Mouse (Mus musculus): Measurements from ENCODE around the gene March8.

The March8 gene

DNA sequence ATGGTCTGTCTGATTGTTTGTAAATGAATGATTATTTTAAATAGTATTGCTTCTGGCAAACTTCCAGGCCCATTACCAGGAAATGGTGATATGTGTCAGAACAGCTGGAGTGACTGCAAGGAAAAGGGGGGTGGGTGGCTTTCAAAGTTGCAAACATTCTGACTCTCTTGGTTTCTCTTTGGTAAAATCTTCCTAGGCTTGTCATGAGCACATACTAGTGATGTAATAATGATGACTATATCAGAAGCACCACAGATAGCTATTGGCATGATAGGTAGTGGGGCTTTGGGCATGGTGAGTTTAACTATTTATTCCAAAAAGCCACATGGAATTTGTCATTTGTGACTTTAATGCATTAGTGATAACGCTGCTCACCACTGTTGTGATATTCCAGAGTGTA is 36.3 kb downstream of the March8 start:
- no peak for DNase-seq

DNA sequence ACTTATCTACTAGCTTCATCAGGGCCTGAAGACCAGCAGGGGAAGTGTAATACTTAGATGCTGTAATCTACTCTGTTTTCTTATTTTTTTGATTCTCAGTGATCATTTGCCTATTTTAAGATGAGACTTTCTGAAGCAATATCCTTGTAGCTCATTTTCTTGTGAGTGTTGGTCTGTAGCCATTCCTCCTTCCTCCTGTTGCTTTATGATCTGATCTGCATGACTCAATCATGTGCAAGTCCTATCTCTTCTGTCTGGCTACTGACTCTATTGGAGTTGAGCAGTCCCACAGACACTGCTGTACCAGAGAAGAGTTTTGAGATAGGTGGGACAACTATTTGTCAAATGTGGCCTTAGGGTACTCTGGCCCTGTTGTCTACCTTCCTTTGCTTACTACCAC is 36.8 kb downstream of the March8 start:
- no peak for DNase-seq

DNA sequence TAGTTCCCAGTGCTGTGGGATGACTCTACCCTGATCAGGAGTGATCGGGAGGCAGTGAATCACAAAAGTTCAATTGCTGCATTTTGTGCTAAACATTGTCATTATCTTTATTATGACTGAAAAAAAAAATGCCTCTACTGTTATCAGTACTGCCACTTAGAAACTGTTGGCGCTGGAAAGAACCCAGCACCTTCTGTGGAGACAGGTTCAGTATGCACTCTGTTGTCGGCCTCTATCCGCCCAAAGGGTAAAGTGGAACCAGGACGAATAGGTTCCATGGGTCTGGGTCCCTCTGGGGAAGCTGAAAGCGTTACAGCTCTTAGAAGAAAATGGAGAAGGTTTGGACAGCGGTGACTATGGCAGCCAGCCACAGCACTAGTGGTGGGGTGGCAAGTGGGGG is 41.1 kb downstream of the March8 start:
- DNase-seq = no peak

DNA sequence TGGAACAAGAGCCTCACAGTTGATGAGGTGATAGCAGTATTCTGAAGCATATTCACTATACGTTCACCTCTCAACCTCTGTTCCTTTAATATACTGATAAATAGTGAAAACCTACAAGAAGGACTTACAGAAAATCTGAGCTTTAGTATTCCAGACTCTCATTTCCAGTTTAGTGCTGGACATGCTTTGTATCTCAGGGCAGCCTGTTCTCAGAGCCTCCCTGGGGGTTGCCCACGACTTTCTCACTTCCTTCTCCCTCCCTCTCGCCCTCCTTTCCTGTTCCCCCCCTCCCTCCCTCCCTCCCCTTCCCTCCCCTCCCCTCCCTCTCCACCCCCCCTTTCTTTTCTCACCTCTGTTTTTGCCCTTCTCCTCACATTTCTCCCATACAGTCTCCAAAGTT is 42.3 kb downstream of the March8 start:
- DNase-seq = no peak

- no peak for DNase-seq
Observed at GRCm38 (mm10) chr6:116381605-116382004, 43.8 kb downstream of the March8 start.

DNA sequence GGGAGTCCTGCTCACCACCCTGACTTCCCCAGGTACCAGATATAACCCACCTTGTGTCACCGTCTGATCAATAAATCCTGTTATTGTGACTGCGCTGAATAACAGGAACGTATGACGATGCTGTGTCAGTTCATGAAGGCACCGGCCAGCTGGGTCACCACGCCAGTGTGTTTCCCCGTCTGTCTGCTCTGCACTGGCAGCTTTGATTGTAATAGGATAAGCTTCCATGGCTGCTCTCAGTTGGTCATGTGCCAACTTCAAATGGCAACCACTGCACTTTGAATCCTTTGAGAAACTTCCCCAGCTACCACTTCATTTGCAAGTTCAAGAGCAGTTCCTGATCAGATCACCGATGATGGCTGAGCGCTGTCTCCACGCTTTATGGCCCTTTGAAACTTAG is 45.8 kb downstream of the March8 start:
- no peak for DNase-seq

DNA sequence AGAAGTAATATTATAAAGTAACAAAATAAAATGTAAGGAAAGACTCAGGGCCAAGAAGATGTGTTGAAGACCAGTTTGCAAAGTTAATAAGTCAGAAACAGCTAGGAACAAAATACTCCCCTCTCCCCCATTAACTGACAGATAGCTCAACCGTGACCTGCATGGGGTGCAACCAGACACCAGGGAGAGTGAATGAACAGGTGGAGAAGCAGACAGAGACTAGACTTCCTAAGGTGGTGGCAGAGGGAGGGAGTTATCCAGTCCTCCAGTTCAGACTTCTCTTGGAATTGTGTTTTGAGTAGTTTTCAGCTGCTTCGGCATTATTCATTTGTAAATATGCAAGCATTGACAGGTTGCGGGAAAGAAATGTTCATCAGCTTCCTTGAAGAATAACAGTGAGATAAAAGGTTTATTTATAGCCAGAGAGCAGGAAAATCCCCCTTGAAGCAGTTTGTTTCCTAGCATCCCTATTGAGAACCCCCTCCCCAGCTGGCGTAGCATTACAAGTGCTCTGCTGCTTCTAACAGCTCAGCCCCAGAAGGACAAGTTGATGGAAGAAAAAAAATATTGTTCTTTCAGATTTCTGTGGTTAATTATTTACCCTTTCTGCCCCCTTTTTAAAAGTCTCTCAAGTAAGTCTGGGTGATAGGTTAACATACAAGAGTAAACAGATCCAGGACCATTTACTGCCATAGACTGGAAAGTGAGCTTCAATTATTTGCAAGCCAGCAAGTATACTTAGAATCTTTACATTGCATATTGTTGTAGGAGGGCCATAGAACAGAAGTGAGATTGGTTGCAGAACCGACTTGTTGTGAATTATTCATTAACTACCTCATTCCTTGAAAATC is 47.6 kb downstream of the March8 start:
- DNase-seq = no peak

- DNase-seq = no peak
Observed at GRCm38 (mm10) chr6:116386045-116386415, 48.2 kb downstream of the March8 start.

DNA sequence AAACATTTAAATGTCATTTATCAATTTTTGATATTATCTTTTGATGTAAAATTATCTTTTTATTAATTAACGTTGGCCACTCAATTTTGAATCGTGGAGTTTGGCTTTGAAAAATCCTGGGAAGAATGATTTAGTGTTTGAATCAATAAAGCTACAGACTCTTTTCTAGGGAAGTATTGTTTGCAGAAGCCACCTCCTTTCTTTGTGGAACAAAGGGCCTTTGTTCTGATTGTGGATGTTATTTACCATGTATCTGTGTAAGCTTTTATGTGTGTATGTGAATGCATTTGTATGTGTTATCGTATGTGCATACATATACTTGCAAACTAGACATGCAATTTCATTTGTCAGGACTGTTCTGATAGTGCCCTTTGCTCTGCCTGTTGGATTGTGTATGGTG is 48.7 kb downstream of the March8 start:
- DNase-seq = no peak

DNA sequence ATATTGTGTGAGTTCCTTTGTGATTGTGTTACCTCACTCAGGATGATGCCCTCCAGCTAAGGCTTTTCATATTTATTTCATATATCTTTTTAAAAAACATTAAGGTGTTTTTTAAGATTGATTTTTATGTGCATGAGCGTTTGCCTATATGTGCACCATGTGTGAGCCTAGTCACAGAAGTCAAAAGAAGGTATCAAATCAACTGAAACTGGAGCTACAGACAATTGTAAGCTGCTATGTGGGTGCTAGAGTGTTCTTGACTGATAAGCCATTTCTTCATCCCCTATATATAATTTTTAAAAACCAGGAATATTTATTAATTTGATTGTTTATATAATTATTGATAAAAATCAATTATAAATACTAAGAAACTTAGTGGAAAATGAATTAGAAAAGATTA is 50.2 kb downstream of the March8 start:
- DNase-seq = no peak

DNA sequence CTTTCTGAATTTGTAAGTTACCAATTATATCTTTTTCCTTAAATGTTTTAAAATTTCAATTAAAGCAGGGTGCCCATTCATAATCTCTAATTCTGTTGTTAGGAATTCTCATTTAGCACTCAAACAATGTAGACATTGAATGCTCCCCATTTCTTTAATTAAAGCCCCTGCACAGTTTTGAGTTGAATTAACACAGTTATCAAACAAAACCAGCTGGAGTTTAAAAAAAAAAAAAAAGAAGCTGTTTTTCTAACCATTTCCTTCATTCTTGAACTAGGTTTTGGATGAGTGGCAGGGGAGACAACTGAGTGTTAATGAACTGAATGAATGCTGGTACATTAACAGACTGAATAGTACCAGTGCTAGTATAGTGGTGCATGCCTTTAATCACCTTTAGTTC is 51.7 kb downstream of the March8 start:
- no peak for DNase-seq

GRCm38 (mm10) chr6:116394916-116395648 is 57.3 kb downstream of the March8 start:
- DNase-seq = no peak

- DNase-seq = no peak
Observed at GRCm38 (mm10) chr6:116397621-116398020, 59.8 kb downstream of the March8 start.

DNA sequence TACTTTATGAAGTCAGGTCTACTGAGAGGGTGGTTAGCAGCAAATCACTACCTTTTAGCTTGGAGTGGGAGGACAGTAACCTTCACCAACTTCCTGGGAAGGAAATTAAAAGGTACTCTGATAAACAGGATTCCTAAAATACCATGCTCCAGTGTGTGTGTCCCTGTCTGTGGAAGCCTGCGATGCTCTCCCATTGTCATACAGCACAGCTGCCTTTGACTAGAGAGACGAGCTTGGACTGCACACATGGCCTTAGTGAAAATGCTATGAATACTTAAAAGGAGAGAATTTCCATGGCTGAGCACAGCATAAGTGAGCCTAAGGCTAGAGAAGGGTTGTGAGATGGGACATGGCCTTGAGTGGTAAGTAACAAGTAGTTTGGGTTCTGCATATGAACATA is 60.3 kb downstream of the March8 start:
- no peak for DNase-seq

GRCm38 (mm10) chr6:116401746-116402423 is 64.1 kb downstream of the March8 start:
- peak; percentile 92 for DNase-seq

GRCm38 (mm10) chr6:116402426-116402825 is 64.6 kb downstream of the March8 start:
- DNase-seq = peak; percentile 44

- DNase-seq = no peak
Observed at GRCm38 (mm10) chr6:116405243-116405642, 67.4 kb downstream of the March8 start.

GRCm38 (mm10) chr6:116405715-116406114 is 67.9 kb downstream of the March8 start:
- no peak for DNase-seq

DNA sequence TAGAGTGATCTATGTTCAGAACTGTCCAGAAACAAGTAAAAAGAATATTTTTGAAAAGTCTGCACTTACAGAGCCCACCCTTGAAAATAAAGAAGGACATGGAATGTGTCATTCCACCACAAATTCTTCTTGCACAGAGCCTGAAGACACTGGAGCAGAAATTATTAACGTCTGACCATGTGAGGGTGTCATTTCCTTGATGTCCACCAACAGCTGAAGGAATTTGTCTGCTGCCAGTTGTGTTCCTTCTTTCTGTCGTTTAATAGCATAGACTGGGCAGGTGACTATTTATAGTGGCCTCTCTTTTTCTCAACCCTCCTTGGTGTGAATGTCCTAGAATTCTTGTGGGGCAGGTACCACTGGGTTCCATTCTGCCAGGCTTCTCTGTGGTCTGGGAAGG is 68.3 kb downstream of the March8 start:
- DNase-seq = no peak

DNA sequence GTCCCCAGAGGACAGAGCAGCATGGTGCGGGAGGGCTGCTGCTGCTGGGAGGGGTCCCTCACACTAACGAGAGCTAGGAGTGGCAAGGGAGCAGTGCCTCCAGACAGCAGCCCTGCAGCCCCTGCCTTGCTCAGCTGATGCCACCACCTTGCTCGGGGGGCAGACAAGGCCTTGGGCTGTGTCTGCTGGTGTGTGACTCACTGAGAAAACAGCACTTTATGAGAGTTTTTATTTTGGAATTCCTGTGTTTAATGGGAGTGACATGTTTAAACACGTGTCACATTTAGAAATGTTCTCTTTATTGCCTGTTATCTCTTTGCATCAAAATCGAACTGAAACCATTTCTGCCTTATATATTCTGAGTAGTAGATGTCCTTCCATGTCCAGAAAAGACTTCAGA is 68.9 kb downstream of the March8 start:
- DNase-seq = no peak

DNA sequence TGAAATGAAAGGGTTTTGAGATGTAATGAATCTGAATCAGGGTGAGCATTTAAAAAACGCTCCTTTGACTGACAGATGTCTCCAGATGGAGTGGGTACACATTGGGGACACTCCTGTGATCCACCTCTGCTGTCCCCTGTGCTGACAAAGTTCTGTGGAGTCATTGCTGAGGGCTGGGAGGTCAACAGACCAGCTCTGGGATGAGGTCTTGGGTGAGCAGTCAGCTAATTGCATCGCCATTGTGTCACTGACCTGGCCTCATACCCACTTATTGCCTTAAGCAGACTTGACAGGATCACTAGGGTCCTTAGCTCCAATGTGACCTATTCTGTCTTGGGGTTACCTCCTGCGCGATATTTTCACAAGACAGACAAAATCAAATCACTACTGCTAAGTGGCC is 69.4 kb downstream of the March8 start:
- DNase-seq = no peak

- no peak for DNase-seq
Observed at GRCm38 (mm10) chr6:116407956-116408657, 70.3 kb downstream of the March8 start.

- DNase-seq = no peak
Observed at GRCm38 (mm10) chr6:116410436-116410835, 72.6 kb downstream of the March8 start.

All from cerebellum, adult 9-11 months (tissue).